Mouse (Mus musculus) spleen, postnatal 4 days (tissue): ENCODE data around the gene Net1.
"Not testable (repeated sequence)": the region's sequence is repeated elsewhere in the genome, so short reads cannot be mapped to it uniquely, and the experiment has no call there.

Source experiments
- DNase-seq, 2 experiments: peaks; one replicate each; pipeline ENCODE4 v3.0.0; 2022; ENCODE audit warnings: low spot score in 2 of 2

The Net1 gene

GRCm38 (mm10) chr13:3890061-3890460 lies 28.0 kb downstream of the Net1 start:
- DNase-seq, result no peak

- DNase-seq, result no peak
These were observed 28.9 kb downstream of the Net1 start for GRCm38 (mm10) chr13:3889111-3889510.

- DNase-seq, result no peak
These were observed 31.4 kb downstream of the Net1 start for GRCm38 (mm10) chr13:3886663-3887062.

- no peak for DNase-seq
These were observed 40.3 kb downstream of the Net1 start for GRCm38 (mm10) chr13:3877679-3878220.

- DNase-seq, result no peak
These were observed 40.8 kb downstream of the Net1 start for GRCm38 (mm10) chr13:3877185-3877584.

GRCm38 (mm10) chr13:3876448-3876847 lies 41.6 kb downstream of the Net1 start:
- DNase-seq, result no peak

GRCm38 (mm10) chr13:3872832-3873231 lies 45.2 kb downstream of the Net1 start:
- DNase-seq, result no peak

- no peak for DNase-seq
These were observed 48.1 kb downstream of the Net1 start for GRCm38 (mm10) chr13:3869901-3870300.

GRCm38 (mm10) chr13:3867158-3867557 lies 50.9 kb downstream of the Net1 start:
- DNase-seq, result peak; percentile 73 to 76

- peak in 1 of 2 experiments; percentile 25 for DNase-seq
These were observed 51.5 kb downstream of the Net1 start for GRCm38 (mm10) chr13:3866355-3867052.

GRCm38 (mm10) chr13:3865648-3866354 lies 52.2 kb downstream of the Net1 start:
- DNase-seq, result peak in 1 of 2 experiments; percentile 36

GRCm38 (mm10) chr13:3862922-3863580 lies 55.0 kb downstream of the Net1 start:
- DNase-seq, result peak in 1 of 2 experiments; percentile 41

- peak in 1 of 2 experiments; percentile 13 for DNase-seq
These were observed 55.7 kb downstream of the Net1 start for GRCm38 (mm10) chr13:3862325-3862724.

- DNase-seq, result peak; percentile 32 to 53
These were observed 56.8 kb downstream of the Net1 start for GRCm38 (mm10) chr13:3861251-3861650.

GRCm38 (mm10) chr13:3856252-3856651 lies 61.8 kb downstream of the Net1 start:
- DNase-seq, result no peak

- DNase-seq, result peak in 1 of 2 experiments; percentile 9
These were observed 63.2 kb downstream of the Net1 start for GRCm38 (mm10) chr13:3854856-3855255.

GRCm38 (mm10) chr13:3853648-3854333 lies 64.2 kb downstream of the Net1 start, which contains the start of gene Calm5:
Gene Calm5, plus strand, starts transcription at chr13:3854173.
- not testable (repeated sequence) for DNase-seq

- no peak for DNase-seq
These were observed 67.7 kb downstream of the Net1 start for GRCm38 (mm10) chr13:3850330-3850729.

- not testable (repeated sequence) for DNase-seq
These were observed 77.4 kb downstream of the Net1 start for GRCm38 (mm10) chr13:3840662-3841061.

- not testable (repeated sequence) for DNase-seq
These were observed 80.7 kb downstream of the Net1 start, which contains the start of gene Calm4 for GRCm38 (mm10) chr13:3837312-3837807. Gene Calm4, plus strand, starts transcription at chr13:3837757.

- not testable (repeated sequence) for DNase-seq
These were observed 84.4 kb downstream of the Net1 start for GRCm38 (mm10) chr13:3833644-3834043.
